Mouse (Mus musculus): ENCODE data around the gene Lrrc74a.

DNA sequence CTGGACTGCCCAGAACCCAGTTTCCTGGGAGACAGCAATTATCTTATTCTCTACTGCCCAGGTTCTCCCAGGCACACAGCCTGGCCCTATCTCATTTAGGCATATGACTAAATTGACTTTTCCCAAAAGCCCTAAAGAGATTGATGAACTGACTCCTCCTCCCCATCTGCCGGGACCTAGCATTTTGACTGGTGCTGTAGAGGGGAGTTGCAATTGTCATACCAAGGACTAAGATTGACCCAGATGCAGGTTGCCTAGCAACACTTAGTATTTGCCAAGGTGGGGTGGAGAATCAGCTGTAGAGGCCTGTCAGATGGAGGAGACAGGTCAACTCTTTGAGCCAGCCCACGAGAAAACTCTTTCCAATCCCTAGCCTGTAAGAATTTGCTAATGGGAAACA, 36.2 kb upstream of the Lrrc74a start:
- TF ChIP-seq CTCF (IDR thresholded peaks at IDR 0.05; ENCODE audit: low read depth, low read length) (no peak), POLR2A (IDR thresholded peaks at IDR 0.05; ENCODE audit: insufficient read depth, low read length) (no peak), EP300 (IDR thresholded peaks at IDR 0.05; ENCODE audit: insufficient read depth, low read depth, low read length) (no peak)
